Mouse (Mus musculus) heart, postnatal 10 days (tissue): ENCODE measurements around the gene Polr2f. TPM values are rescaled to one million over a fixed set of nuclear protein-coding genes. Genes with fewer than 3 reads are reported as not detected.

ENCODE experiments used
- DNase-seq, 2 experiments: peaks; one replicate each; pipeline ENCODE4 v3.0.0; 2021
- intact Hi-C: fragments of 180-260 bp; cut with DNase I; formaldehyde crosslinking; loops from one replicate; pipeline ENCODE4 v1.15.1; 2025
- total RNA-seq, 2 experiments: library from RNA; stranded (reverse); gene quantifications; 2 replicates each; pipeline ENCODE4 v1.2.3; 2021

The Polr2f gene
- total RNA-seq, result 100 to 1,000 TPM; 118 to 130 TPM

- intact Hi-C loops, result loop anchor here (10.0 kb wide), 1 partner anchor 226 kb away; the partner anchor contains the start of gene Pdxp
- DNase-seq, result peak; percentile 95 to 97
Measured at GRCm38 (mm10) chr15:79140866-79141565, at the start of gene Polr2f, which contains the start of gene 1700088E04Rik. Gene Polr2f (plus strand): TSS chr15:79141009. Gene 1700088E04Rik (minus strand): TSS chr15:79141253.

GRCm38 (mm10) chr15:79092284-79092683 lies 48.5 kb upstream of the Polr2f start:
- DNase-seq, result no peak
- intact Hi-C loops, result no loop called here

GRCm38 (mm10) chr15:79093083-79093839 lies 47.5 kb upstream of the Polr2f start:
- intact Hi-C loops, result loop anchor here (1.0 kb wide), 2 partner anchors 33 to 55 kb away; no protein-coding TSS in a partner anchor
- peak; percentile 66 to 73 for DNase-seq

- intact Hi-C loops, result loop anchor here (1.0 kb wide), 1 partner anchor 50 kb away; no protein-coding TSS in a partner anchor
- no peak for DNase-seq
Measured at GRCm38 (mm10) chr15:79095483-79095882, 45.3 kb upstream of the Polr2f start.

GRCm38 (mm10) chr15:79096556-79096955 lies 44.3 kb upstream of the Polr2f start:
- peak in 1 of 2 experiments; percentile 37 for DNase-seq

GRCm38 (mm10) chr15:79097135-79097534 lies 43.7 kb upstream of the Polr2f start:
- intact Hi-C loops, result no loop called here
- DNase-seq, result no peak

More at GRCm38 (mm10) chr15:79096556-79096955, 44.3 kb upstream of the Polr2f start:
- intact Hi-C loops, result no loop called here

GRCm38 (mm10) chr15:79097611-79098025 lies 43.2 kb upstream of the Polr2f start:
- intact Hi-C loops, result no loop called here
- DNase-seq, result peak; percentile 85 to 90

- intact Hi-C loops, result no loop called here
- DNase-seq, result peak in 1 of 2 experiments; percentile 54
Measured at GRCm38 (mm10) chr15:79098220-79098619, 42.6 kb upstream of the Polr2f start.

GRCm38 (mm10) chr15:79098868-79099267 lies 41.9 kb upstream of the Polr2f start:
- intact Hi-C loops, result no loop called here
- peak; percentile 58 to 59 for DNase-seq

- no peak for DNase-seq
- intact Hi-C loops, result no loop called here
Measured at GRCm38 (mm10) chr15:79099456-79099855, 41.4 kb upstream of the Polr2f start.

GRCm38 (mm10) chr15:79100391-79100790 lies 40.4 kb upstream of the Polr2f start:
- no peak for DNase-seq
- intact Hi-C loops, result no loop called here

- intact Hi-C loops, result no loop called here
- DNase-seq, result no peak
Measured at GRCm38 (mm10) chr15:79101531-79101930, 39.3 kb upstream of the Polr2f start.

GRCm38 (mm10) chr15:79103264-79103663 lies 37.5 kb upstream of the Polr2f start:
- intact Hi-C loops, result no loop called here

GRCm38 (mm10) chr15:79105804-79106203 lies 35.0 kb upstream of the Polr2f start:
- intact Hi-C loops, result no loop called here
- DNase-seq, result no peak

More at GRCm38 (mm10) chr15:79103264-79103663, 37.5 kb upstream of the Polr2f start:
- no peak for DNase-seq

- intact Hi-C loops, result no loop called here
- DNase-seq, result no peak
Measured at GRCm38 (mm10) chr15:79107966-79108365, 32.8 kb upstream of the Polr2f start.

GRCm38 (mm10) chr15:79108421-79109320 lies 32.1 kb upstream of the Polr2f start, which contains the start of gene Micall1:
Gene Micall1 (plus strand): TSS chr15:79108898.
- intact Hi-C loops, result no loop called here
- DNase-seq, result peak; percentile 78 to 80

- no peak for DNase-seq
- intact Hi-C loops, result no loop called here
Measured at GRCm38 (mm10) chr15:79109321-79109934, 31.4 kb upstream of the Polr2f start.

GRCm38 (mm10) chr15:79110031-79110430 lies 30.8 kb upstream of the Polr2f start:
- intact Hi-C loops, result no loop called here
- DNase-seq, result peak in 1 of 2 experiments; percentile 31

GRCm38 (mm10) chr15:79110528-79110927 lies 30.3 kb upstream of the Polr2f start:
- intact Hi-C loops, result no loop called here
- DNase-seq, result peak in 1 of 2 experiments; percentile 7

- DNase-seq, result peak; percentile 78 to 81
- intact Hi-C loops, result no loop called here
Measured at GRCm38 (mm10) chr15:79111774-79112173, 29.0 kb upstream of the Polr2f start.
